Mouse (Mus musculus) megakaryocyte, embryonic 14.5 days (primary cell): ENCODE results near the gene St7. TPM values are rescaled to one million over a fixed set of nuclear protein-coding genes. Genes with fewer than 3 reads are reported as not detected.
"Not testable (repeated sequence)": the region's sequence is repeated elsewhere in the genome, so short reads cannot be mapped to it uniquely, and the experiment has no call there.

ENCODE experiments used
- H3K27me3 ChIP-seq: replicated peaks from 2 replicates; pipeline ENCODE3; 2012; ENCODE audit warnings: inconsistent platforms
- H3K36me3 ChIP-seq: replicated peaks from 2 replicates; pipeline ENCODE3; 2012; ENCODE audit warnings: low read length, inconsistent platforms, mixed read lengths
- H3K4me1 ChIP-seq: 2 replicates; pipeline ENCODE4 v1.6.1; 2012; ENCODE audit warnings: inconsistent platforms
- H3K4me3 ChIP-seq: replicated peaks from 2 replicates; pipeline ENCODE3; 2012; ENCODE audit warnings: moderate library complexity, mild to moderate bottlenecking, inconsistent platforms
- H3K9me3 ChIP-seq: 2 replicates; pipeline ENCODE4 v1.6.1; 2012; ENCODE audit warnings: inconsistent platforms
- FLI1 ChIP-seq: IDR thresholded peaks from 2 replicates; pipeline ENCODE4 v1.6.1; 2012; ENCODE audit warnings: low read length, inconsistent platforms, mixed read lengths
- GATA1 ChIP-seq: IDR thresholded peaks from 3 replicates; pipeline ENCODE4 v1.6.1; 2012; ENCODE audit warnings: mixed read lengths, low read length, inconsistent platforms, borderline replicate concordance
- polyA plus RNA-seq: library from polyadenylated mRNA; stranded (reverse); fragments of >175 nt; gene quantifications from 2 replicates; pipeline ENCODE4 v1.2.3, GENCODE M21; 2012; ENCODE audit warnings: low replicate concordance; ENCODE audit not compliant: insufficient read depth

The St7 gene
- polyA plus RNA-seq, 1 experiment, result 7.1 TPM

- Histone ChIP-seq H3K4me1 (peaks cover 19% of the 10 kb centered on the region), H3K9me3 (no peaks in the 10 kb centered on the region), H3K4me3 (peak overlapping the region; percentile 8), H3K27me3 (no peaks in the 10 kb centered on the region), H3K36me3 (peaks cover 10% of the 10 kb centered on the region)
- no peak for TF ChIP-seq GATA1
- no peak for TF ChIP-seq FLI1
These were observed 17.5 kb upstream of the St7 start for GRCm38 (mm10) chr6:17675019-17675756.

DNA sequence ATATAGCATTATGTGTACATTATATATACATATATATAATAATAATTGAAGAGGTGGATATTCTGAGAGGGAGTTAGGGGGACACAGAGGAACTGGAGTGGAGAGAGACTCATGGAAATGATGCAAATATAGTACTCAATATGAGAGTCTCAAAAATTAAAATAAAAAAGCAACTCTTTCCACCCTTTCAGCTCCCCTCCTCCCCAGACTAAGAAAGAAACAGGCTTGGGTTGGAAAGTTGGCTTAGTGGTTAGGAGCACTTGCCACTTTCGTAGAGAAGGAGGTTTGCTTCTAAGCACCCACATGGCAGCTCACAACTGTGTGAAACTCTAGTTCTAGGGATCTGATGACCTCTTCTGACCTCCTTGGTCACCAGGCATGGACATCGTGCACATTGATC is 15.7 kb upstream of the St7 start:
- TF ChIP-seq FLI1 (no peak), GATA1 (no peak)

GRCm38 (mm10) chr6:17680266-17680925 is 12.3 kb upstream of the St7 start:
- H3K9me3 ChIP-seq, result peaks cover 8% of the 10 kb centered on the region
- no peak for TF ChIP-seq GATA1
- no peak for TF ChIP-seq FLI1
- no peaks in the 10 kb centered on the region for H3K36me3 ChIP-seq
- H3K4me3 ChIP-seq, result peak overlapping the region; percentile 33
- peaks cover 27% of the 10 kb centered on the region for H3K4me1 ChIP-seq
- peaks cover 6% of the 10 kb centered on the region for H3K27me3 ChIP-seq

More for the DNA sequence above, 15.7 kb upstream of the St7 start:
- Histone ChIP-seq H3K9me3 (peaks cover 8% of the 10 kb centered on the region), H3K4me1 (peaks cover 32% of the 10 kb centered on the region), H3K27me3 (peaks cover 6% of the 10 kb centered on the region), H3K36me3 (no peaks in the 10 kb centered on the region), H3K4me3 (no peak overlapping the region)

- Histone ChIP-seq H3K27me3 (peaks cover 6% of the 10 kb centered on the region), H3K9me3 (peaks cover 8% of the 10 kb centered on the region)
- TF ChIP-seq GATA1, result no peak
- no peak for TF ChIP-seq FLI1
These were observed 10.9 kb upstream of the St7 start for GRCm38 (mm10) chr6:17681810-17682209.

GRCm38 (mm10) chr6:17688676-17689075 is 4.1 kb upstream of the St7 start:
- Histone ChIP-seq H3K4me1 (peaks cover 4% of the 10 kb centered on the region; the same call in 1 of the 2 replicates), H3K9me3 (peaks cover 4% of the 10 kb centered on the region; the same call in 1 of the 2 replicates), H3K36me3 (no peaks in the 10 kb centered on the region), H3K4me3 (no peak overlapping the region), H3K27me3 (no peaks in the 10 kb centered on the region)
- TF ChIP-seq FLI1 (no peak), GATA1 (no peak)

More at GRCm38 (mm10) chr6:17681810-17682209, 10.9 kb upstream of the St7 start:
- peak overlapping the region; percentile 88 for H3K4me3 ChIP-seq
- no peaks in the 10 kb centered on the region for H3K36me3 ChIP-seq
- peaks cover 25% of the 10 kb centered on the region for H3K4me1 ChIP-seq

DNA sequence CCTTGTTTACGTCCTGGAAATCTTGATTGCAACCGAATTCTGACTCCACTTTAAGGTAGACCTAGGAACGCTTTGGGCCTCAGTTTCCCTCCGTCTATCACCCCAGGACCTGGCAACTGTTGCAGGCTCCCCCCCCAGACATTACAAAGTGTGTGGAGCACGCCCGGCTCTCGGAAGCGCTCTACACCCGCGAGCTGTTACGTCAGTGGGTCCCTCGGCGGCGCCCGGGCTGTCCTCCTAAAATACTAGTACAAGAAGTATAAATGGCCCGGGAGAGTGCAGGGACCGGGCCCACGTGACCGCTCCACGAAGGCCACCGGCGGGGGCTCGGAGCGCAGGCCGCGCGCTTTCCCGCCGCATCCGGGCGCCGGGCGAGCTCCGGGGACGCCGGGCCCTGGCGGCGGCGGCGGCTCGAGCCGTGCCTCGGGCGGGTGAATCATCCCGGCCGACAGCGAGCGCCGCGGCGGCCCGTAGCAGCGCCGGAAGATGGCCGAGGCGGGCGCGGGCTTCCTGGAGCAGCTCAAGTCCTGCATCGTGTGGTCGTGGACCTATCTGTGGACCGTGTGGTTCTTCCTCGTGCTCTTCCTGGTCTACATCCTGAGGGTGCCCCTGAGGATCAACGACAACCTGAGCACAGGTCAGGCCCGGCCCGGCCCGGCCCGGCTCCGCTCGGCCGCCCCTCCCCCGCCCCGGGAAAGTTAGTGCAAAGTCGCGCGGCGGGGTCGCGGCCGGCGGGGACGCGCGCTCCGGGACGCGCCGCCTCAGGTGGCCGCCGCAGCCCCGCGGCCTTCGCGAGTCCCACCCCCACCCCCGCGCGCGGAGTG is 1.2 kb downstream of the St7 start:
- no peaks in the 10 kb centered on the region for H3K27me3 ChIP-seq
- no peaks in the 10 kb centered on the region for H3K9me3 ChIP-seq
- H3K4me1 ChIP-seq, result peaks cover 29% of the 10 kb centered on the region
- peak overlapping the region; percentile 99 for H3K4me3 ChIP-seq
- TF ChIP-seq GATA1, result no peak
- TF ChIP-seq FLI1, result no peak
- peaks cover 10% of the 10 kb centered on the region for H3K36me3 ChIP-seq

DNA sequence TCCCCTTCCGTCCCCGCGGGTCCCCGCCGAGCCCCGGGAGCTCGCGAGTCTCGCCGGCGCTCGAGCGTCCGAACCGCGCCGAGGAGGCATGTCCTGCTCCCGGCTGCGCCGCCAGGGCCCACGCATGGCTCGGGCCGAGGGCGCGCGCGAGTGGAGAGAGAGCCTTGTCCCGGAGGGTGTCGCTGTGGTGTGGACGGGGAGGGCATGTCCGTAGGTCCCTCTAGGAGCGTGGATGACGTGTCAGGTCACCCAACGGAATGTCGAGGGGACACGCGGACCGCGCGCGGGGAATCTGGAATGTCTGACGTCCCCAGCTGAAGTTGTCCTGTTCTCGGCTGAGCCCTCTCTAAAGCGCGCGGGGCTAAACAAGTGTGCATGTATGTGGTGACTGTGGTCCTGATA is 1.8 kb downstream of the St7 start:
- peak overlapping the region; percentile 99 for H3K4me3 ChIP-seq
- TF ChIP-seq FLI1, result no peak
- TF ChIP-seq GATA1, result no peak
- no peaks in the 10 kb centered on the region for H3K9me3 ChIP-seq
- H3K27me3 ChIP-seq, result no peaks in the 10 kb centered on the region
- peaks cover 10% of the 10 kb centered on the region for H3K36me3 ChIP-seq
- peaks cover 29% of the 10 kb centered on the region for H3K4me1 ChIP-seq

DNA sequence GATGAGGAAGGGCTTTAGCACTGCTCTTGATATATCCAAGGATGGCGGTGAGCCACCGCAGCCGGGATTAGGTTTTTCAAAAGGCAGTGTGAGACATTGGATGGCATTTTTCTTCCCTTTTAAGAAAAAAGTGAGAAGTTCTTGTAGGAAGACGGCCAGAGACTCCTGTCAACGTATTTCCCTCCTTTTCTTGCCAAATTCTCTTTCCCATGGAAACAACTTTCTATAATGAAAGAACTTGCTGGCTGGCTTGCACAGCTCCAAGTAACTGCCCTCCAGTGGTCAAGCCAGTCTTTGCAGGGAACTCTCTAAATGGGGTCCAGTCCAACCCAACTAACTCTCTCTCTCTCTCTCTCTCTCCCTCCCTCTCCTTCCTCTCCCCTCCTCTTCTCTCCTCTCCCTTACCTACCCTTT is 3.6 kb downstream of the St7 start:
- Histone ChIP-seq H3K4me3 (no peak overlapping the region), H3K4me1 (peaks cover 35% of the 10 kb centered on the region), H3K27me3 (no peaks in the 10 kb centered on the region), H3K36me3 (peaks cover 16% of the 10 kb centered on the region), H3K9me3 (no peaks in the 10 kb centered on the region)
- TF ChIP-seq GATA1, result no peak
- no peak for TF ChIP-seq FLI1

GRCm38 (mm10) chr6:17700936-17701612 is 8.3 kb downstream of the St7 start:
- Histone ChIP-seq H3K27me3 (no peaks in the 10 kb centered on the region), H3K4me3 (no peak overlapping the region), H3K36me3 (peaks cover 16% of the 10 kb centered on the region), H3K9me3 (no peaks in the 10 kb centered on the region), H3K4me1 (peaks cover 16% of the 10 kb centered on the region)
- TF ChIP-seq GATA1 (no peak), FLI1 (no peak)

DNA sequence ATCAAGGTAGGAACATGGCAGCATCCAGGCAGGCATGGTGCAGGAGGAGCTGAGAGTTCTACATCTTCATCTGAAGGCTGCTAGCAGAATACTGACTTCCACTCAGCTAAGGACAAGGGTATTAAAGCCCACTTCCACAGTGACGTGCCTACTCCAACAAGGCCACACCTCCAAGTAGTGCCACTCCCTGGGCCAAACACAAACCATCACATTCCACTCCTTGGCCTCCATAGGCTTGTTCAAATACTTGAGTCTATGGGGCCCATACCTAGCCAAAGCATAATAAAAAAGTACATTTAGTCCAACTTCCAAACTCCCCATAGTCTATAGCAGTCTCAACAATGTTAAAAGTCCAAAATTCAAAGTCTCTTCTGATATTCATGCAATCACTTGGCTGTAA is 11.3 kb downstream of the St7 start:
- not testable (repeated sequence) for H3K4me1 ChIP-seq, H3K27me3 ChIP-seq, H3K36me3 ChIP-seq, H3K9me3 ChIP-seq, H3K4me3 ChIP-seq
